Mouse (Mus musculus): ENCODE measurements at regions not wholly inside any gene's neighbourhood (a gene's known extent, or its start where the extent isn't known, plus 50 kb on each side); places are given as distances from the start of the nearest gene placed in this dataset.

DNA sequence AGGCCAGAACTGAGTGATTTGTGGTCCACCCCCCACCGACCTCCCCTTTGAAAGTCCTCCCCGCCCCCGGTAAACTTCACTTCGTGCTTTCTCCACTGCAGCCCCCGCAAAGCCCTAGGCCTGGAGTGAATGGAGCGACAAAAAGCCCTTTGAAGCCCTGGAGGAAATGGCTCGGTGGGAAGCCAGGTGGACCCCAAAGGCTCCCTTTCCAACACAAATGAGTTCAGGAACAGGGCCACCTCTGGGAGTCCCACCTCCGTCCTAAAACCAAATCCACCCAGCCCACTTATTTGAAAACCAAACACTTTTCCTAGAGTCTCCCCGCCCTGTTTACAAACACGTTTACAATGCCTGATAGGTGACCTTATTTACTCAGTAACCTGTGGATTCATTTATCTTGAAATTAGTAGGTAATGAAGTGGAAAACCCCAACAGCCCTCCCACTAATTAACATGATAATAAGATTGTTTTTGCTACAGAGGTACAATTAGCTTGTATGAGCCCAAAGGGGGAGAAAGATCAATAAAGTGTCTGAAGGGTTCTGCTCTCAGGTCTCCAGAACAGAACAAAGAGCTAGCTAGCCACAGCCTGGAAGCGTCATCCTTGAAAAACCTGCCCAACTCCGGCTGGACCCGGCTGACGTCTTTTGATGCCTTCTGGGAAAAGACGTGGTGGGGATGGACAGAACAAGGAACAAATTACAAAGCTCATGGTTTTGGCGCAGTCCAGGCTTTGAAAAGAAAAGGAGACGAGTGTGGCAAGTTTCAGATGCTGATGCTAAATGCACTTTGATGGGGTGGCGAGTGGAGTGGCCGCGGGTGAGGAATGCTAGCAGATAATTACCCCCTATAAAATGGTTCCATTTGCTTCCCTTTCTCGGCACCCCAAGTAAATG, 422.6 kb upstream of the Nr2f2 start:
- H3K27me3 ChIP-seq (ENCODE audit: insufficient read depth, poor library complexity, severe bottlenecking): peaks cover 52% of the 10 kb centered on the region
- 3% methylated on average over 21 of the region's 21 CpGs for WGBS
- DNase-seq (ENCODE audit: low spot score): peak; percentile 59

GRCm38 (mm10) chr7:70787966-70788365, 421.4 kb upstream of the Nr2f2 start:
- Histone ChIP-seq H3K4me1 (replicated peaks) (peaks cover 24% of the 10 kb centered on the region), H3K4me3 (no peak overlapping the region), H3K27me3 (ENCODE audit: insufficient read depth, poor library complexity, severe bottlenecking) (peaks cover 47% of the 10 kb centered on the region), H3K36me3 (no peaks in the 10 kb centered on the region), H3K27ac (no peak overlapping the region), H3K9me3 (no peaks in the 10 kb centered on the region)
- DNase-seq (ENCODE audit: low spot score): no peak
- WGBS: 18% methylated on average over 5 of the region's 5 CpGs

More for the DNA sequence above, 422.6 kb upstream of the Nr2f2 start:
- peak overlapping the region; percentile 68 for H3K27ac ChIP-seq
- H3K4me1 ChIP-seq (replicated peaks): peaks cover 24% of the 10 kb centered on the region
- H3K36me3 ChIP-seq: no peaks in the 10 kb centered on the region
- H3K4me3 ChIP-seq: peak overlapping the region; percentile 34; the same call in 1 of the 2 replicates
- H3K9me3 ChIP-seq: no peaks in the 10 kb centered on the region

- Histone ChIP-seq H3K27me3 (ENCODE audit: insufficient read depth, poor library complexity, severe bottlenecking) (peaks cover 19% of the 10 kb centered on the region), H3K9me3 (no peaks in the 10 kb centered on the region), H3K4me1 (replicated peaks) (peaks cover 9% of the 10 kb centered on the region), H3K4me3 (no peak overlapping the region), H3K27ac (no peak overlapping the region), H3K36me3 (no peaks in the 10 kb centered on the region)
- 84% methylated on average over 2 of the region's 2 CpGs for WGBS
- DNase-seq (ENCODE audit: low spot score): no peak
Observed at GRCm38 (mm10) chr7:70780742-70781332, 414.3 kb upstream of the Nr2f2 start.

- no peak overlapping the region for H3K27ac ChIP-seq
Observed at GRCm38 (mm10) chr7:70777763-70778162, 411.2 kb upstream of the Nr2f2 start.

DNA sequence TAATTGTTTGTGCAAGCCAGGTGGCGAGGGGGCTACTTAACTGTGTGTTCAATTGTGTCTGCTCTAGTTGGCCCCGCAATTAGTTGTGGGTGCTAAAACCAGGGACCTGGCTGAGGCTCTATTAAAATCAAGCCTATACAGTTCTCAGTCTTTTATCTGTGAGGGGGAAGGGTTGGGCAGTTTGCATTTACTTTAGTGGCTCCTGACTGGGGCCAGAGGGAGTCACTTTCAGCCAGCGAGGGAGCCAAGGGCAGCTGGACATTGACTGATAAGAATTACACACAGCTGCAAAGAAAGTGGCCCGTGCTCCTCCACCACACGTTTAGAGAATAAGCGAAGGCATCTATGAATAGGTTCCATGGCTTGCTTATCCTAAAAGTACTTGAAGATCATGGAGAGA, 403.1 kb upstream of the Nr2f2 start:
- no peak overlapping the region for H3K27ac ChIP-seq
- no peak overlapping the region for H3K4me3 ChIP-seq
- no peaks in the 10 kb centered on the region for H3K9me3 ChIP-seq
- no peak for DNase-seq (ENCODE audit: low spot score)
- 81% methylated on average over 6 of the region's 6 CpGs for WGBS
- peaks cover 2% of the 10 kb centered on the region; the same call in 1 of the 2 replicates for H3K27me3 ChIP-seq (ENCODE audit: insufficient read depth, poor library complexity, severe bottlenecking)
- H3K4me1 ChIP-seq (replicated peaks): no peaks in the 10 kb centered on the region
- no peaks in the 10 kb centered on the region for H3K36me3 ChIP-seq

More at GRCm38 (mm10) chr7:70777763-70778162, 411.2 kb upstream of the Nr2f2 start:
- H3K27me3 ChIP-seq (ENCODE audit: insufficient read depth, poor library complexity, severe bottlenecking): peaks cover 23% of the 10 kb centered on the region
- 28% methylated on average over 4 of the region's 4 CpGs for WGBS
- H3K4me3 ChIP-seq: no peak overlapping the region
- no peaks in the 10 kb centered on the region for H3K36me3 ChIP-seq
- DNase-seq (ENCODE audit: low spot score): no peak
- no peaks in the 10 kb centered on the region for H3K9me3 ChIP-seq
- H3K4me1 ChIP-seq (replicated peaks): peaks cover 9% of the 10 kb centered on the region

DNA sequence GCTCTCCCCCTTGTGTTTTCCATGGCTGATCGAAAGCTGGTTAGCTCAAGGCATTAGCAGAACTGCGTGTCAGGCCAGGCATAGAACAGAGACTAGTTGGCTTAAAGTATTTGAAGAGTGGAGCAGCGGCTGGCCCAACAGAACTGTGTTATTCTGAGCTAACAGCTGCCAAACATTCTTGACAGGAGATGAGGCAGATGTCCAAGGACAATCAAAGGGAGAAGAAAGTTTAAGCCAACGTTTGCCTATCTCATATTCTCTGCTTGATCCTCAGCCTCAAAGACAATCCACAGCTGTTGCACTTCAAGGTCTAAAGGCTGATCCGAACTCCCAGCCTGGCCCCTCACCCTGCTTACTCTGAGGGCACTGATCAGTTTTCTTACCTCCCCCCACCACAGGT, 401.2 kb upstream of the Nr2f2 start:
- 67% methylated on average over 5 of the region's 5 CpGs for WGBS
- Histone ChIP-seq H3K36me3 (no peaks in the 10 kb centered on the region), H3K27me3 (ENCODE audit: insufficient read depth, poor library complexity, severe bottlenecking) (no peaks in the 10 kb centered on the region), H3K9me3 (no peaks in the 10 kb centered on the region), H3K4me3 (no peak overlapping the region), H3K27ac (no peak overlapping the region), H3K4me1 (replicated peaks) (no peaks in the 10 kb centered on the region)
- no peak for DNase-seq (ENCODE audit: low spot score)

- H3K27ac ChIP-seq: no peak overlapping the region
- H3K9me3 ChIP-seq: peaks cover 7% of the 10 kb centered on the region
- WGBS: 96% methylated on average over 3 of the region's 3 CpGs
- peaks cover 25% of the 10 kb centered on the region for H3K27me3 ChIP-seq (ENCODE audit: insufficient read depth, poor library complexity, severe bottlenecking)
- no peak overlapping the region for H3K4me3 ChIP-seq
- no peaks in the 10 kb centered on the region for H3K36me3 ChIP-seq
- peaks cover 15% of the 10 kb centered on the region; the same call in 1 of the 2 replicates for H3K4me1 ChIP-seq (replicated peaks)
- DNase-seq (ENCODE audit: low spot score): no peak
Observed at GRCm38 (mm10) chr7:70756676-70757075, 390.1 kb upstream of the Nr2f2 start.

GRCm38 (mm10) chr7:70754826-70755225, 388.3 kb upstream of the Nr2f2 start:
- H3K27ac ChIP-seq: no peak overlapping the region
- peaks cover 35% of the 10 kb centered on the region for H3K27me3 ChIP-seq (ENCODE audit: insufficient read depth, poor library complexity, severe bottlenecking)
- peaks cover 15% of the 10 kb centered on the region; the same call in 1 of the 2 replicates for H3K4me1 ChIP-seq (replicated peaks)
- no peak overlapping the region for H3K4me3 ChIP-seq
- 89% methylated on average over 1 of the region's 1 CpGs for WGBS
- H3K9me3 ChIP-seq: peaks cover 7% of the 10 kb centered on the region
- DNase-seq (ENCODE audit: low spot score): no peak
- H3K36me3 ChIP-seq: no peaks in the 10 kb centered on the region

DNA sequence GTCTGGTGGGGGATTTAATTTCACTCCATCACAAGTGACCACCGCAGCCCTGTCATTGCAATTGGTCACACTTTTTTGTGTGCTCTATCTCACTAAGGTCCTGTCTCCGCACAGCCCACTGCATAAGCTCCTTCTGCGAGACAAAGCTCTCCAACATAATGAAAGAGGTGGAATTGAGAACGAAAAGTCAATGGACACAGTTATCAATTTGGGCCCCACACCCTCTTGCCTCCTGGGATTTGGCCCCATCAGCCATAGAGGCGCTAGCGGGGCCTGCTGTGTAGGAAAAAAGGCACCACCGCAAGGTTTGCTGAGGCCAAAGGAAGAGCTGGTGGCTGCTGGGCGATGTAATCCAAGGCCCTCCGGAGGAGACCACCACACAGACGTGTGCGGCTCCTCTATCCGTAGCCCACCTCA, 386.3 kb upstream of the Nr2f2 start:
- H3K27me3 ChIP-seq (ENCODE audit: insufficient read depth, poor library complexity, severe bottlenecking): peaks cover 42% of the 10 kb centered on the region
- H3K4me1 ChIP-seq (replicated peaks): peaks cover 22% of the 10 kb centered on the region
- no peak overlapping the region for H3K4me3 ChIP-seq
- peak overlapping the region; percentile 64; the same call in 1 of the 2 replicates for H3K27ac ChIP-seq
- WGBS: 33% methylated on average over 12 of the region's 12 CpGs
- no peaks in the 10 kb centered on the region for H3K36me3 ChIP-seq
- peaks cover 7% of the 10 kb centered on the region for H3K9me3 ChIP-seq
- peak; percentile 64 for DNase-seq (ENCODE audit: low spot score)

DNA sequence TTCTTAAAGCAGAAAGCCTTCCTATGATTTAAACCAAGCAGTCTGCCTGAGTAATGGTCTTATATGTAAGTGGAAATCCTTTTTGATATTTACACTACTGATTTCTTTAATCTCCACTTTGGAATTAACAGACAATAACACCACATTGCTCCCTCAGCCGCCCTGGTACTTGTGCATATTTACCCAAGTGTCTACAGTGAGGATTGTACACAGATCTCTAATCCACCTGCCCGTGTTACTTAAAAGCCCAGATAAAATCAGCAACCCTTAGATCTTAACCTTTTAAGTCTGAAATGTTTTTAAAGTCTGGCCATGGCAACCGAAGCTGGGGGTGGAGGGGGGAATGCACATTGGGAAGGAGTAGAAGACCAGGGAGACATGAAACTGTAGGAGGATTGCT, 382.3 kb upstream of the Nr2f2 start:
- no peaks in the 10 kb centered on the region for H3K9me3 ChIP-seq
- no peak overlapping the region for H3K4me3 ChIP-seq
- H3K27ac ChIP-seq: no peak overlapping the region
- H3K4me1 ChIP-seq (replicated peaks): peaks cover 32% of the 10 kb centered on the region
- peaks cover 28% of the 10 kb centered on the region for H3K27me3 ChIP-seq (ENCODE audit: insufficient read depth, poor library complexity, severe bottlenecking)
- 74% methylated on average over 3 of the region's 3 CpGs for WGBS
- DNase-seq (ENCODE audit: low spot score): no peak
- no peaks in the 10 kb centered on the region for H3K36me3 ChIP-seq

- H3K27ac ChIP-seq: no peak overlapping the region
- H3K27me3 ChIP-seq (ENCODE audit: insufficient read depth, poor library complexity, severe bottlenecking): peaks cover 28% of the 10 kb centered on the region
- WGBS: 77% methylated on average over 8 of the region's 8 CpGs
- no peak overlapping the region for H3K4me3 ChIP-seq
- no peak for DNase-seq (ENCODE audit: low spot score)
- H3K36me3 ChIP-seq: no peaks in the 10 kb centered on the region
- peaks cover 30% of the 10 kb centered on the region for H3K4me1 ChIP-seq (replicated peaks)
- H3K9me3 ChIP-seq: no peaks in the 10 kb centered on the region
Observed at GRCm38 (mm10) chr7:70748345-70748744, 381.8 kb upstream of the Nr2f2 start.

DNA sequence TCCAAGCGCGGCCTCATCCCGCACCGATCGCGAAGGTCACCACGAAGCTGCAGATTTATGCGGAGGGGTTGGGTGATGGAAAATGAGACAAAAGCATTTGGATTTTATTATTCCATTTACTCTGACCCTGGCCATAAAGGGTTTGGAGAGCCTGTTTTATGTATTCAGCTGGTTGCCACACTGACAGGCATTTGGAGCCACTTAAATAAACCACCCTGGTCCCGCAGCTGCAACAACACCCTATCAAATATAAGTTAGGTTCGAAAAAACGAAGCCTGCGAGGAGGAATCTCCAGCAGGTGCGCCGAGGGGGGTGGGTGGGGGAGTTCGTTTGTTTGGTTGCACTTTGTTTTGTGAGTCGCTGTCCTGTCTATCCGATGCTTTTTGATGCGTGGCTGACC, 377.8 kb upstream of the Nr2f2 start:
- H3K4me1 ChIP-seq (replicated peaks): peaks cover 18% of the 10 kb centered on the region

GRCm38 (mm10) chr7:70735591-70735990, 369.1 kb upstream of the Nr2f2 start:
- Histone ChIP-seq H3K9me3 (no peaks in the 10 kb centered on the region), H3K27me3 (ENCODE audit: insufficient read depth, poor library complexity, severe bottlenecking) (no peaks in the 10 kb centered on the region), H3K4me3 (no peak overlapping the region), H3K4me1 (replicated peaks) (0 out of 2 replicates have a peak, but pooled peaks cover 8% of the 10 kb centered on the region), H3K36me3 (no peaks in the 10 kb centered on the region), H3K27ac (no peak overlapping the region)
- 96% methylated on average over 2 of the region's 2 CpGs for WGBS
- no peak for DNase-seq (ENCODE audit: low spot score)

More for the DNA sequence above, 377.8 kb upstream of the Nr2f2 start:
- Histone ChIP-seq H3K36me3 (no peaks in the 10 kb centered on the region), H3K9me3 (no peaks in the 10 kb centered on the region), H3K27ac (no peak overlapping the region), H3K4me3 (no peak overlapping the region), H3K27me3 (ENCODE audit: insufficient read depth, poor library complexity, severe bottlenecking) (peaks cover 17% of the 10 kb centered on the region)
- no peak for DNase-seq (ENCODE audit: low spot score)
- WGBS: 64% methylated on average over 18 of the region's 18 CpGs
